Mouse (Mus musculus) heart, embryonic 11.5 days (tissue): ENCODE measurements around the gene Ccng2. TPM values are rescaled to one million over a fixed set of nuclear protein-coding genes. Genes with fewer than 3 reads are reported as not detected.

ENCODE experiments used
- ATAC-seq: fragments of 200-750 bp; cut with Nextera tagmentation; replicated peaks from 2 replicates; pipeline ENCODE4 v1.8.0; 2017; ENCODE audit warnings: moderate library complexity; ENCODE audit not compliant: insufficient number of reproducible peaks, low FRiP score, low TSS enrichment
- H3K27ac ChIP-seq: fragments of 300-500 bp; sonication (generic); 2 replicates; pipeline ENCODE4 v1.5.1; 2014; ENCODE audit warnings: mild to moderate bottlenecking, low read depth, low read length
- H3K27me3 ChIP-seq: fragments of 300-500 bp; sonication (generic); 2 replicates; pipeline ENCODE4 v1.6.1; 2014; ENCODE audit warnings: mild to moderate bottlenecking, low read length, mixed read lengths; ENCODE audit not compliant: control insufficient read depth, insufficient read depth
- H3K36me3 ChIP-seq: fragments of 300-500 bp; sonication (generic); 2 replicates; pipeline ENCODE4 v1.6.1; 2014; ENCODE audit warnings: mild to moderate bottlenecking, low read length, moderate library complexity, mixed read lengths; ENCODE audit not compliant: control insufficient read depth, insufficient read depth
- H3K4me1 ChIP-seq: fragments of 300-500 bp; sonication (generic); 2 replicates; pipeline ENCODE4 v1.6.1; 2014; ENCODE audit warnings: low read length; ENCODE audit not compliant: control insufficient read depth, insufficient read depth
- H3K4me2 ChIP-seq: fragments of 300-500 bp; sonication (generic); 2 replicates; pipeline ENCODE4 v1.6.1; 2014; ENCODE audit warnings: mild to moderate bottlenecking, moderate library complexity
- H3K4me3 ChIP-seq: fragments of 300-500 bp; sonication (generic); 2 replicates; pipeline ENCODE4 v1.5.1; 2014; ENCODE audit warnings: low read depth, low read length
- H3K9ac ChIP-seq: fragments of 300-500 bp; sonication (generic); 2 replicates; pipeline ENCODE4 v1.6.1; 2014; ENCODE audit warnings: mild to moderate bottlenecking, low read depth, low read length, moderate library complexity
- H3K9me3 ChIP-seq: fragments of 300-500 bp; sonication (generic); replicated peaks from 2 replicates; pipeline ENCODE4 v1.6.1; 2016; ENCODE audit warnings: low read length; ENCODE audit not compliant: control insufficient read depth
- WGBS: fragments of 180-500 bp; shearing (Covaris S2); extraction: QIAGEN DNeasy Blood & Tissue Kit; methylation state at CpG from one replicate; pipeline ENCODE4 v1.1.7; 2014; ENCODE audit not compliant: insufficient replicate concordance; 5-methylcytosine and 5-hydroxymethylcytosine counted together
- polyA plus RNA-seq: library from polyadenylated mRNA; unstranded; fragments of >200 nt; fragmentation: Nextera tagmentation; extraction: Ambion mirVana; gene quantifications from 2 replicates; pipeline ENCODE4 v1.2.1, GENCODE M21; 2014

Gene Ccng2
- polyA plus RNA-seq, 1 experiment from 2014 or later = 39.5 TPM

- H3K9ac ChIP-seq = no peak overlapping the region
- H3K4me3 ChIP-seq = no peak overlapping the region
- no peaks in the 10 kb centered on the region for H3K27me3 ChIP-seq
- H3K4me1 ChIP-seq = no peaks in the 10 kb centered on the region
- H3K36me3 ChIP-seq = no peaks in the 10 kb centered on the region
- H3K9me3 ChIP-seq = no peaks in the 10 kb centered on the region
- ATAC-seq = no peak
- H3K27ac ChIP-seq = no peak overlapping the region
- no peak overlapping the region for H3K4me2 ChIP-seq
These were observed 10.1 kb upstream of the Ccng2 start for GRCm38 (mm10) chr5:93256820-93257405.

- H3K27me3 ChIP-seq = no peaks in the 10 kb centered on the region
- H3K27ac ChIP-seq = no peak overlapping the region
- H3K4me1 ChIP-seq = peaks cover under 1% of the 10 kb centered on the region
- no peaks in the 10 kb centered on the region for H3K36me3 ChIP-seq
- H3K9ac ChIP-seq = no peak overlapping the region
- no peak overlapping the region for H3K4me2 ChIP-seq
- H3K4me3 ChIP-seq = no peak overlapping the region
- ATAC-seq = no peak
- H3K9me3 ChIP-seq = no peaks in the 10 kb centered on the region
These were observed 7.7 kb upstream of the Ccng2 start for GRCm38 (mm10) chr5:93259349-93259748.

- Histone ChIP-seq H3K36me3 (no peaks in the 10 kb centered on the region), H3K4me3 (no peak overlapping the region), H3K27ac (no peak overlapping the region), H3K4me1 (peaks cover 5% of the 10 kb centered on the region), H3K9me3 (no peaks in the 10 kb centered on the region), H3K4me2 (no peak overlapping the region), H3K9ac (no peak overlapping the region), H3K27me3 (no peaks in the 10 kb centered on the region)
- 69% methylated on average over 3 of the region's 3 CpGs for WGBS
- no peak for ATAC-seq
These were observed 6.1 kb upstream of the Ccng2 start for GRCm38 (mm10) chr5:93260983-93261382.

GRCm38 (mm10) chr5:93262751-93263150, 4.3 kb upstream of the Ccng2 start:
- no peaks in the 10 kb centered on the region for H3K27me3 ChIP-seq
- WGBS = 60% methylated on average over 2 of the region's 2 CpGs
- H3K36me3 ChIP-seq = no peaks in the 10 kb centered on the region
- peaks cover 7% of the 10 kb centered on the region for H3K4me1 ChIP-seq
- no peak for ATAC-seq
- H3K9me3 ChIP-seq = no peaks in the 10 kb centered on the region
- no peak overlapping the region for H3K9ac ChIP-seq
- no peak overlapping the region for H3K4me2 ChIP-seq
- H3K4me3 ChIP-seq = no peak overlapping the region
- H3K27ac ChIP-seq = no peak overlapping the region

GRCm38 (mm10) chr5:93263396-93264075, 3.5 kb upstream of the Ccng2 start:
- WGBS = 56% methylated on average over 6 of the region's 6 CpGs

GRCm38 (mm10) chr5:93264136-93264700, 2.8 kb upstream of the Ccng2 start:
- WGBS = 54% methylated on average over 1 of the region's 1 CpGs
- no peak for ATAC-seq
- H3K4me1 ChIP-seq = peaks cover 7% of the 10 kb centered on the region
- no peaks in the 10 kb centered on the region for H3K9me3 ChIP-seq
- no peak overlapping the region for H3K4me3 ChIP-seq
- no peak overlapping the region for H3K4me2 ChIP-seq
- no peak overlapping the region for H3K9ac ChIP-seq
- H3K27ac ChIP-seq = no peak overlapping the region
- H3K36me3 ChIP-seq = no peaks in the 10 kb centered on the region
- H3K27me3 ChIP-seq = no peaks in the 10 kb centered on the region

More at GRCm38 (mm10) chr5:93263396-93264075, 3.5 kb upstream of the Ccng2 start:
- peaks cover 7% of the 10 kb centered on the region for H3K4me1 ChIP-seq
- no peak overlapping the region for H3K9ac ChIP-seq
- no peak for ATAC-seq
- H3K4me2 ChIP-seq = no peak overlapping the region
- H3K27ac ChIP-seq = no peak overlapping the region
- H3K4me3 ChIP-seq = no peak overlapping the region
- no peaks in the 10 kb centered on the region for H3K9me3 ChIP-seq
- no peaks in the 10 kb centered on the region for H3K27me3 ChIP-seq
- H3K36me3 ChIP-seq = no peaks in the 10 kb centered on the region

- Histone ChIP-seq H3K27ac (no peak overlapping the region), H3K27me3 (no peaks in the 10 kb centered on the region), H3K9ac (no peak overlapping the region), H3K4me2 (no peak overlapping the region), H3K36me3 (no peaks in the 10 kb centered on the region), H3K4me1 (peaks cover 7% of the 10 kb centered on the region), H3K4me3 (no peak overlapping the region), H3K9me3 (no peaks in the 10 kb centered on the region)
- ATAC-seq = no peak
- WGBS = 72% methylated on average over 7 of the region's 7 CpGs
These were observed 1.8 kb upstream of the Ccng2 start for GRCm38 (mm10) chr5:93265164-93265800.

GRCm38 (mm10) chr5:93265801-93266580, 1.1 kb upstream of the Ccng2 start:
- no peaks in the 10 kb centered on the region for H3K9me3 ChIP-seq
- peaks cover 7% of the 10 kb centered on the region for H3K4me1 ChIP-seq
- peak overlapping the region; percentile 64 for H3K4me2 ChIP-seq
- no peak overlapping the region; the same call in 1 of the 2 replicates for H3K4me3 ChIP-seq
- H3K27ac ChIP-seq = 0 out of 2 replicates have a peak overlapping the region, but pooled peaks have one; percentile 82
- ATAC-seq = no peak
- WGBS = 60% methylated on average over 13 of the region's 13 CpGs
- H3K9ac ChIP-seq = peak overlapping the region; percentile 23; the same call in 1 of the 2 replicates
- H3K36me3 ChIP-seq = peaks cover 4% of the 10 kb centered on the region
- no peaks in the 10 kb centered on the region for H3K27me3 ChIP-seq
